Mouse (Mus musculus): Measurements from ENCODE around the gene Foxo6.

GRCm38 (mm10) chr4:120270937-120271199 lies 16.3 kb downstream of the Foxo6 start:
- TF ChIP-seq CTCF (IDR thresholded peaks at IDR 0.05; ENCODE audit: low read depth, low read length) (no peak), GATA1 (IDR thresholded peaks at IDR 0.05; ENCODE audit: borderline replicate concordance, low read length) (no peak), TAL1 (conservative IDR thresholded peaks at IDR 0.05; ENCODE audit: low read depth, low read length) (no peak), GATA2 (IDR thresholded peaks at IDR 0.05; ENCODE audit: borderline replicate concordance, low read depth, low read length) (no peak), POLR2AphosphoS5 (IDR thresholded peaks at IDR 0.05; ENCODE audit: insufficient replicate concordance, low read depth, low read length) (no peak)
